Mouse (Mus musculus) kidney, embryonic 14.5 days (tissue): ENCODE results near the gene 2200002D01Rik. TPM values are rescaled to one million over a fixed set of nuclear protein-coding genes. Genes with fewer than 3 reads are reported as not detected.
A peak's percentile ranks its signal among the peaks of the same experiment; 100 is the strongest.

Experiments used
- ATAC-seq: fragments of 200-750 bp; cut with Nextera tagmentation; 2 replicates; pipeline ENCODE4 v1.8.0; 2017; ENCODE audit warnings: moderate number of reproducible peaks, mild to moderate bottlenecking, moderate TSS enrichment, moderate library complexity; ENCODE audit not compliant: low FRiP score, low TSS enrichment
- H3K27ac ChIP-seq: fragments of 300-500 bp; sonication (generic); 2 replicates; pipeline ENCODE4 v1.5.1; 2014; ENCODE audit warnings: low read depth, mild to moderate bottlenecking, low read length, moderate library complexity, mixed read lengths
- H3K27me3 ChIP-seq: fragments of 300-500 bp; sonication (generic); 2 replicates; pipeline ENCODE4 v1.6.1; 2014; ENCODE audit warnings: mild to moderate bottlenecking, low read length; ENCODE audit not compliant: control insufficient read depth, insufficient read depth
- H3K36me3 ChIP-seq: fragments of 300-500 bp; sonication (generic); 2 replicates; pipeline ENCODE4 v1.6.1; 2014; ENCODE audit warnings: low read length, mixed read lengths; ENCODE audit not compliant: control insufficient read depth, insufficient read depth
- H3K4me1 ChIP-seq: fragments of 300-500 bp; sonication (generic); 2 replicates; pipeline ENCODE4 v1.6.1; 2014; ENCODE audit warnings: low read length, mixed read lengths; ENCODE audit not compliant: control insufficient read depth, insufficient read depth
- H3K4me2 ChIP-seq: fragments of 300-500 bp; sonication (generic); replicated peaks from 2 replicates; pipeline ENCODE4 v1.6.1; 2014; ENCODE audit warnings: low read depth, mild to moderate bottlenecking, low read length
- H3K4me3 ChIP-seq: fragments of 300-500 bp; sonication (generic); 2 replicates; pipeline ENCODE4 v1.5.1; 2014; ENCODE audit warnings: mild to moderate bottlenecking, low read length
- H3K9ac ChIP-seq: fragments of 300-500 bp; sonication (generic); 2 replicates; pipeline ENCODE4 v1.6.1; 2014; ENCODE audit warnings: low read depth, mild to moderate bottlenecking, low read length, moderate library complexity
- H3K9me3 ChIP-seq: fragments of 300-500 bp; sonication (generic); 2 replicates; pipeline ENCODE4 v1.6.1; 2016; ENCODE audit warnings: low read length; ENCODE audit not compliant: control insufficient read depth
- WGBS: fragments of 180-500 bp; shearing (Covaris S2); extraction: QIAGEN DNeasy Blood & Tissue Kit; methylation state at CpG from one replicate; pipeline ENCODE4 v1.1.7; 2014; 5-methylcytosine and 5-hydroxymethylcytosine counted together
- polyA plus RNA-seq: library from polyadenylated mRNA; unstranded; fragments of >200 nt; fragmentation: Nextera tagmentation; extraction: Ambion mirVana; gene quantifications from 2 replicates; pipeline ENCODE4 v1.2.1, GENCODE M21; 2014

Gene 2200002D01Rik
- 5.2 and 8.3 TPM in 2 replicates for polyA plus RNA-seq

DNA sequence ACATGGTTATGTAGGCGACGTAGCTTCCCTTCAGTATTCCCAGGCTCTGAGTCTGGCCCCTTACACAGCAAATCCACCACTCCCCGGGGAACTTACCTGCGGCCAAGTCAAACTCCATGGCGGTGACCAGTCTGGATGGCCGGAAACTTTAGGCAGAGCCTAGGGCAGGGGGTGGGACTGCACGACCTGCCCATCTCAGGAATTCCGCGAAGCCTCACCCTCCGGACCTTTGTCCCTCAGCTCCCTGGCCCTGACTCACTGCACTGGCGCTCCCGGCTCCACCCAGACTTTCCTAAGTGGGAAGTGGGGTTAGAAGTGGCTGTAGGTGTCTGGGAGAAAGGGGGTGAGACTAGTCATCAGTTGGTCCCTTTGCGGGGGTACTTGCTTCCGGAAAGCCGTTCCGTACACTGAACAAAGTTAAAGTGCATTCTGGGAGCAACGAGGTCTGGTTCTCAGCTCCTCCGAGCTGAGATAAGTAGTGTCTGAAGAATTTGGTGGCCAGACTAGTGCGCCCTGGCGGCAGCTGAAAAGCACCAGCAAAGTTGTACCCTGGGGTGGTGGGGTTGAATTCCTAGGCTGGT, at the start of gene 2200002D01Rik:
Gene 2200002D01Rik (minus strand): TSS at position 206 of the 581 bp plus-strand sequence.
- H3K4me3 ChIP-seq, result peak within 1 kb of the TSS; percentile 28
- 10% methylated on average over 20 of the region's 20 CpGs for WGBS
- H3K4me1 ChIP-seq, result peaks cover 16% of the 10 kb centered on the region
- H3K9me3 ChIP-seq, result no peaks in the 10 kb centered on the region
- peaks cover 5% of the 10 kb centered on the region; the same call in 1 of the 2 replicates for H3K27me3 ChIP-seq
- ATAC-seq, result peak; percentile 20
- H3K36me3 ChIP-seq, result peaks cover 19% of the 10 kb centered on the region; the same call in 1 of the 2 replicates
- peak within 1 kb of the TSS; percentile 59 for H3K4me2 ChIP-seq
- H3K27ac ChIP-seq, result peak within 1 kb of the TSS; percentile 37; the same call in 1 of the 2 replicates
- H3K9ac ChIP-seq, result peak within 1 kb of the TSS; percentile 48

DNA sequence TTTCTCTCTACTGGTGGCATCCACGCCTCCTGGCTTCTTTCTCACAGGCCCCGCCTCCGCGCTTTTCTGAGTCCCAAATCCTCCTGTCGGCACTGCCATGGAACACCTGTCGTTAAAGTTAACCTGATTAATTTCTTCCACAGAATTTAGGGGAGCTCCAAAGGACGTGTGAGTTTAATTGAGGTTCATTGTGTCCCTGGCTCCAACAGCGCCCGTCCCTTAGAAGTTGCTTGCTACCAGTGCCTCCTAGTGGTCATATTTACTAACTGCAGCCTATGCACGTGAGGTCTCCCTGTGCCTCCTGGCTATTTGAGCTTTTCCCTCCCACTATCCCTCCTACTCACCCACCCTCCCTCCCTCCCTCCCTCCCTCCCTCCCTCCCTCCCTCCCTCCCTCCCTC, 48.7 kb upstream of the 2200002D01Rik start:
- H3K4me3 ChIP-seq, result no peak overlapping the region
- no peaks in the 10 kb centered on the region for H3K36me3 ChIP-seq
- ATAC-seq, result 0 out of 2 replicates have a peak, but pooled peaks have one; percentile 4
- H3K27ac ChIP-seq, result no peak overlapping the region
- H3K9ac ChIP-seq, result no peak overlapping the region
- WGBS, result 9% methylated on average over 10 of the region's 10 CpGs
- H3K27me3 ChIP-seq, result no peaks in the 10 kb centered on the region
- H3K9me3 ChIP-seq, result no peaks in the 10 kb centered on the region
- peaks cover 17% of the 10 kb centered on the region for H3K4me1 ChIP-seq
- H3K4me2 ChIP-seq, result no peak overlapping the region

DNA sequence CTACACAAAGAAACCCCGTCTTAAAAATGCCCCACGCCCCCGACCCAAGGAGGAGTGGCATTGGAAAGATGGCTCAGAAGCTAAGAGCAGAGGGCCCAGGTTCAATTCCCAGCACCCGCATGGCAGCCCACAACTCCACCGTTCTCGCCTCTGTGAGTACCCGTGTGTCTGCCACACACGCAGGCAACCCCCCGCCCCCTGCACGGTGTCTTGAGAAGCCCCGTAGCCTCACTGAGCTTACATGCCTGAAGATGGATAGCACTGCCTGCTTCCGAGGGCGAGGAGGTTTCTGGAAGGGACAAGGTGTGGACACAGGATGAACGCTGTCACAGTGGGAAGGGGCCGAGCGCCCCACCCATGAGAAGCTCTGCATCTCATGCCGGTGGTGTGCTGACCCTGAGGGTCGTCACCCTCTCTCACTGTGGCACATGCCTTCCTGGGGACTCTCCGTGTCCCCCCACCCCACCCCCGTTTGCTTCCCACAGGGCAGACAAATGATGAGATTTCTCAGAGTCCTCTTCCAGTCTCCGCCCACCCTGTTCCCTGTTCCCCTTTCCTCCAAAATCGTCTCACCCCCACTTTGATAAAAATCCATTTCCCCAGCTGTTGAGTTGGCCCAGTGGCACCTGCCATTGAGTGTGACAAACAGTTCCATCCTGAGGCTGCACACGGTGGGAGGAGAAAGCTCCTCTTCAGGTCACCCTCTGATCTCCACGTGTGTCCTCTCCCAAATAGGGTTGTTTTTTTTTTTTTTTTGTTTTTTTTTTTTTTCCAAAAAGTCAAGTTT, 47.8 kb upstream of the 2200002D01Rik start:
- no peaks in the 10 kb centered on the region for H3K27me3 ChIP-seq
- H3K9ac ChIP-seq, result no peak overlapping the region
- no peaks in the 10 kb centered on the region for H3K36me3 ChIP-seq
- H3K9me3 ChIP-seq, result no peaks in the 10 kb centered on the region
- ATAC-seq, result no peak
- peaks cover 26% of the 10 kb centered on the region for H3K4me1 ChIP-seq
- whole genome bisulfite sequencing, result 81% methylated on average over 24 of the region's 24 CpGs
- no peak overlapping the region for H3K4me3 ChIP-seq
- H3K27ac ChIP-seq, result no peak overlapping the region
- no peak overlapping the region for H3K4me2 ChIP-seq

DNA sequence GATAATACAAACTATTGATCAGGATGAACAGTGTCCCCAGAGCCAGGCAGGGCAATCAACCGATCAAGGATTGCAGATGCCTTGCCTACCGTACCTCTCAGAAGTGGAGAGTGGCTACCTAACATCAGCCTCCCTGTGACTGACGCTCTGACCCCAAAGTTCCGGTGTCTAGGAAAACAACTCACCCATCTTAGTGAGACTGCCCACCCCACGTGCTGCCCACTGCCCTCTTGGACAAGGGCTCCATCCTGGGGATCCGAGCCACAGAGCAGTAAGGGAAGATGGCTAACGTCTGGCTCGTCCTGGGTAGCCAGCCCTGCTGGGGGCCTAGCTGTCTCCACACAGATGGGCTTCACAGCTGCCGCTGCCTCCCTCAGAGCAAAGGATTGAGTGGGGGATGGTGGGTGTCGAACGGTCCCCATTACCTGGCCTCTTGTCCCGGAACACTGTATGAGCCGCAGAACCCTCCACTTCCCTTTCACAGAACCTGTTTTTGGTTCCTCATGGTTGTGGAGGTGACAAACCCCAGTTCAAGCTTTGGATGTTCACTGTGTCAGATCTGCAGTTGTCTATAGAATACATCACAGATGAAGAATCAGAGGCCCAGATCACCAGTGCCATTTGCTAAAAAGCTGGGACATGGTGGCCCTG, 46.0 kb upstream of the 2200002D01Rik start:
- H3K9me3 ChIP-seq, result no peaks in the 10 kb centered on the region
- no peak overlapping the region for H3K4me2 ChIP-seq
- H3K4me1 ChIP-seq, result peaks cover 38% of the 10 kb centered on the region
- no peak overlapping the region for H3K9ac ChIP-seq
- no peaks in the 10 kb centered on the region for H3K36me3 ChIP-seq
- 72% methylated on average over 13 of the region's 13 CpGs for WGBS
- H3K27ac ChIP-seq, result no peak overlapping the region
- no peak overlapping the region for H3K4me3 ChIP-seq
- ATAC-seq, result no peak
- no peaks in the 10 kb centered on the region for H3K27me3 ChIP-seq

DNA sequence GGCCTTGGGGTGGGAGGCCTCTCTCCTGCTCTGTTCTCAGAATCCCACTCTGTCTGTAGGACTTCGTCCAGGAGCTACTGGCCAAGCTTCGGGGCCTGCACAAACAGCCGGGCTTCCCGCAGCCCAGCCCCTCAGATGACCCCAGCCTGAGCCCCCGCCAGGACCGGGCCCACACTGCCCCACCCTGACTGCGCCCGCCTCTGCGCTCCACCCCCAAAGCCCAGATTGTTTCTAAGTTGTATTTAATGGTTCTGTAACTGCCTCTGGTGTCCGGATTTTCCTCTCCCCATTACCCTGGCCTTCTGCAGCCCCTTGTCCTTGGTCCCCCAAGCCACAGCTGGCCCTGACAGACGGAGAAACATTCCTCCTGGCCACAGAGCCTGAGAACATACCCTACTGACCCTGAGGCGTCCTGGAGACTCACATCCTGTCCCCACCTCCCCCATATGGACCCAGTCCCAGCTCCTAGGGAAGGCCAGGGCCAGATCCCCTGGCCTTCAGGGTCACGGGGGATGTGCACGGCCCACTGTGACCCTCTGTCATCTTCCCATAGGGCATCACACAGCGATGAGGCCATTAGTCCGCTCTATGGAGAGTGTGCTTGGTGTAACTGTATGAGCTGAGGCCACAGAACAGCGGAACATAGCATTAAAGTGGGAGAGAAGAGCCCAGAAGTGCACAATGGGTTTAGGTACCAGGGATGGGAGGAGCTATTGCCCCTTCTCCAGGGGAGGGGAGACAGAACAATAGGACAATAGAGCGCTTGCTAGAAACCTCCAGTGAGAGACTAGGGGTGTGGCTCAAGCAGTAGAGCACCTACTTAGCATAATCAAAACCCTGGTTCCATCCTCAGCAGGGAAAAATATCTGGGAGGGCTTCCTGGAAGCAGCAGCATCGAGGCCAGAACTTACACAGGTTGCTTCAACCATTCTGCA, 45.1 kb upstream of the 2200002D01Rik start:
- 23% methylated on average over 19 of the region's 19 CpGs for WGBS
- Histone ChIP-seq H3K4me1 (peaks cover 44% of the 10 kb centered on the region), H3K9ac (no peak overlapping the region), H3K9me3 (no peaks in the 10 kb centered on the region), H3K27ac (peak overlapping the region; percentile 80), H3K4me2 (no peak overlapping the region), H3K4me3 (no peak overlapping the region), H3K36me3 (no peaks in the 10 kb centered on the region), H3K27me3 (no peaks in the 10 kb centered on the region; the same call in 1 of the 2 replicates)
- peak; percentile 14; the same call in 1 of the 2 replicates for ATAC-seq

DNA sequence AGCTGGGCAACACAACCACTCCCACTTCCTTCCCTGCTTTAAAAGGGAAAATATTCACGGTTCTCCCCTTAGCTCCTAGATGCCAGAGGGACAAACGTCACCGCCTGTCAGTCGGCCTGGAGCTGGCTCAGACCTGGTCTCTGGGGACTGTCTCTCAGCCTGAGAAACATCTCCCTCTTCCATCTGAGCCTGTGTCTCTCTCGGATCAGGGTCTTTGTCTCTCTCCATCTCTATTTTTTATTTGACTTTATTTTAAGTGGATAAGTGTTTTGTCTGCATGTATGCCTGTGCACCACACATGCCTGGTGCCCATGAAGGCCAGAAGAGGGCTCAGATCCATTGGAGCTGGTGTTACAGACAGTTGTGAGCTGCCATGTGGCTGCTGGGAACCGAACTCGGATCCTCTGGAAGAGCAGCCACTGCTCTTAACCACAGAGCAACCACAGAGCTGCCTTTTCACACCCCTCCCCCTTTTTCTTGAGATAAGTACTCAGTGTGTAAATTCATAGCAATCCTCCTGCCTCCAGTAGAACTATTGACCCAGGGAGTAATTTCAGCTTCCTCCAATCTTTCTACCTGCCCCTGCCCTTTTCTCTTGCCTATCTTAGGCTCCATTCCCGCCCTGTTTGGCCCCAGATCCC, 44.3 kb upstream of the 2200002D01Rik start:
- no peaks in the 10 kb centered on the region for H3K9me3 ChIP-seq
- H3K27ac ChIP-seq, result peak overlapping the region; percentile 80
- no peak overlapping the region for H3K4me3 ChIP-seq
- no peaks in the 10 kb centered on the region for H3K36me3 ChIP-seq
- ATAC-seq, result no peak
- WGBS, result 18% methylated on average over 8 of the region's 8 CpGs
- H3K4me2 ChIP-seq, result peak overlapping the region; percentile 22
- H3K4me1 ChIP-seq, result peaks cover 44% of the 10 kb centered on the region
- H3K27me3 ChIP-seq, result no peaks in the 10 kb centered on the region; the same call in 1 of the 2 replicates
- H3K9ac ChIP-seq, result no peak overlapping the region

DNA sequence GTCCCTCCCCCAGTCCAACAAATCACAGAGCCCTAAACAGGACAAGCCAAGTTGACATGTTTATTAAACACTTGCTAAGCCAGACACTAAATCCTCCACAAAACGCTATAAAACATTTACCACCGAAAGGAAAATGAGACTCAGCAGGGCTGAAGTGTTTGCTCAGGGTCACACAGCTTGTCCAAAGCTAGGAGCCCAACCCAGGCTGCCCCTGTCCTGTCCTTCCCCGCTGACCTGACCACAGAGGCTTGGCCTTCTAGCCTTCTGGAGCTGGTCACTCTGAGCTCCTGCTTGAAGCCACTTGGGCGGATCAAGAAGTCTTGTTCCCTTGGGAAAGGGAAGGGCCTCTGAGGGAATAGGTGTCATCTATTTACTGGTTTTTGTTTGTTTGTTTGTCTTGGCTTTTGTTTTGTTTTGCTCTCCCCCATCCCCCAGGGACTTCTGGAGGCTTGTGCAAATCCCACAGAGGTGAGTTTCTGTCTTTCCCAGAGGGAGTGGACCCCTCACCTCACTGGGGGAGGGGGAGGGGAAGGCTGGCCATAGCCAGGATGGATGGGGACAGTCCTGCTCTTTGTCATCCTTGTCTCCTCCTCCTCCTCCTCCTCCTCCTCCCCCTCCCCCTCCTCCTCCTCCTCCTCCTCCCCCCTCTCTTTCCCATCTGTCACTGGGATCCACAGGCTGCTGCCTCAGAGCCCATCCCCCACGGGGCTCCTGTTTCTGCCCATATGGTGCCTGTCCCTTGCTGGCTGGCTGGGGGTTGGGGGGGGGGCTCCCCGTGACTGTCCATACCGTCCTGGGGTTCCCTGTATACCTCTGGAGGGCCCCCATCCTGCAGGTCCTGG, 43.6 kb upstream of the 2200002D01Rik start:
- ATAC-seq, result peak; percentile 24; the same call in 1 of the 2 replicates
- peak overlapping the region; percentile 80; the same call in 1 of the 2 replicates for H3K27ac ChIP-seq
- peak overlapping the region; percentile 87 for H3K4me2 ChIP-seq
- H3K4me3 ChIP-seq, result no peak overlapping the region
- 6% methylated on average over 6 of the region's 7 CpGs for WGBS
- H3K4me1 ChIP-seq, result peaks cover 44% of the 10 kb centered on the region
- H3K27me3 ChIP-seq, result peaks cover 3% of the 10 kb centered on the region
- H3K9ac ChIP-seq, result no peak overlapping the region
- no peaks in the 10 kb centered on the region for H3K36me3 ChIP-seq
- no peaks in the 10 kb centered on the region for H3K9me3 ChIP-seq
